Mouse (Mus musculus) cerebellum, adult 2 months (tissue): ENCODE results near the gene Chka.

Experiments
- CTCF ChIP-seq: fragments of 200-500 bp; IDR thresholded peaks from 2 replicates; pipeline ENCODE4 v1.5.1; 2011; ENCODE audit warnings: low read depth, mild to moderate bottlenecking, control low read depth, low read length, moderate library complexity, borderline replicate concordance; ENCODE audit not compliant: insufficient read depth
- POLR2A ChIP-seq: fragments of 200-500 bp; IDR thresholded peaks from 2 replicates; pipeline ENCODE4 v1.6.1; 2011; ENCODE audit warnings: low read length, control low read depth, borderline replicate concordance; ENCODE audit not compliant: insufficient read depth

- TF ChIP-seq CTCF (no peak), POLR2A (no peak)
These were observed 90.7 kb downstream of the Chka start for GRCm38 (mm10) chr19:3942315-3942714.
